Mouse (Mus musculus) kidney, adult 2 months (tissue): ENCODE measurements around the gene Map1b. TPM values are rescaled to one million over a fixed set of nuclear protein-coding genes. Genes with fewer than 3 reads are reported as not detected.

ENCODE experiments used
- DNase-seq: peaks from one replicate; pipeline ENCODE4 v3.0.0; 2021
- H3K27ac ChIP-seq: fragments of 200-500 bp; 2 replicates; pipeline ENCODE4 v1.5.1; 2012; ENCODE audit warnings: low read depth, low read length, control low read depth, inconsistent platforms; ENCODE audit not compliant: insufficient read depth
- H3K27me3 ChIP-seq: fragments of 200-500 bp; replicated peaks from 2 replicates; pipeline ENCODE4 v1.6.1; 2012; ENCODE audit warnings: mild to moderate bottlenecking, moderate library complexity, low read length, inconsistent platforms; ENCODE audit not compliant: control insufficient read depth, insufficient read depth
- H3K36me3 ChIP-seq: fragments of 200-500 bp; 2 replicates; pipeline ENCODE4 v1.6.1; 2012; ENCODE audit warnings: mild to moderate bottlenecking, moderate library complexity, low read length, inconsistent platforms; ENCODE audit not compliant: control insufficient read depth, insufficient read depth
- H3K4me1 ChIP-seq: fragments of 200-500 bp; 2 replicates; pipeline ENCODE4 v1.6.1; 2011; ENCODE audit warnings: low read length; ENCODE audit not compliant: control insufficient read depth, insufficient read depth
- H3K4me3 ChIP-seq: fragments of 200-500 bp; 2 replicates; pipeline ENCODE4 v1.5.1; 2011; ENCODE audit warnings: mild to moderate bottlenecking, low read depth, low read length, control low read depth; ENCODE audit not compliant: insufficient read depth
- CTCF ChIP-seq: fragments of 200-500 bp; conservative IDR thresholded peaks from 2 replicates; pipeline ENCODE4 v1.5.1; 2011; ENCODE audit warnings: low read depth, mild to moderate bottlenecking, control low read depth, low read length, moderate library complexity, mixed read lengths; ENCODE audit not compliant: insufficient read depth, insufficient read length
- POLR2A ChIP-seq: fragments of 200-500 bp; IDR thresholded peaks from one replicate; pipeline ENCODE4 v1.6.1; 2011; ENCODE audit warnings: low read depth, low read length, control low read depth
- WGBS: fragments of 180-500 bp; shearing (Covaris S2); methylation state at CpG from one replicate; pipeline ENCODE4 v1.1.7; 2018; 5-methylcytosine and 5-hydroxymethylcytosine counted together
- polyA plus RNA-seq: library from polyadenylated mRNA; depleted of rRNA; stranded (reverse); fragments of >200 nt; gene quantifications from 2 replicates; pipeline ENCODE4 v1.2.3, GENCODE M21; 2012

Gene Map1b
- polyA plus RNA-seq, 1 experiment = 1.3 TPM

- 64% methylated on average over 18 of the region's 18 CpGs for whole genome bisulfite sequencing
- Histone ChIP-seq H3K27me3 (no peaks in the 10 kb centered on the region), H3K36me3 (no peaks in the 10 kb centered on the region), H3K4me1 (0 out of 2 replicates have a peak, but pooled peaks cover 3% of the 10 kb centered on the region), H3K4me3 (no peak overlapping the region), H3K27ac (no peak overlapping the region)
- peak; percentile 17 for DNase-seq
- TF ChIP-seq POLR2A (no peak), CTCF (no peak)
Measured at GRCm38 (mm10) chr13:99441700-99442433, 74.5 kb downstream of the Map1b start.

GRCm38 (mm10) chr13:99440228-99440627 lies 76.1 kb downstream of the Map1b start:
- H3K27me3 ChIP-seq = no peaks in the 10 kb centered on the region
- no peak for TF ChIP-seq POLR2A
- no peak for TF ChIP-seq CTCF
- WGBS = 78% methylated on average over 2 of the region's 2 CpGs

DNA sequence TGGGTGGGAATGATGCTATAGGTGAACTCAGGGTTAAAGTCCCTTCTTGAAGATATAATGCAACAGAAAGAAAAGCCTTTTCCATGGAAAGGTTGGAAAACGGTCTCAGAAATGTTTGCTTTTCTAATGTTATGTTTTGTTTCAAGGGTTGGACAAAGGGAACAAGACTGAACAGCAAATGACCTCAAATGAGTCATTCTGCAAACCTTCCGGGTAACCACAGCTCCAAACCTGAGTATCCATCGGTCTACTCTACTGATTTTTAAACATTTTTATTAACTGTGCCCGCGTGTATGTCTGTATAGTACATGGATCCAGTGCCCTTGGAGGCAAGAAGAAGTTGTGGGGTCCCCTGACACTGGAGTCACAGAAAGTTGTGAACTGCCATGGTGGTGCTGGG lies 77.0 kb downstream of the Map1b start:
- Histone ChIP-seq H3K27ac (no peak overlapping the region), H3K4me1 (no peaks in the 10 kb centered on the region), H3K27me3 (no peaks in the 10 kb centered on the region), H3K36me3 (no peaks in the 10 kb centered on the region), H3K4me3 (no peak overlapping the region)
- DNase-seq = no peak
- TF ChIP-seq POLR2A = no peak
- TF ChIP-seq CTCF = no peak
- WGBS = 92% methylated on average over 5 of the region's 5 CpGs

More at GRCm38 (mm10) chr13:99440228-99440627, 76.1 kb downstream of the Map1b start:
- Histone ChIP-seq H3K4me1 (0 out of 2 replicates have a peak, but pooled peaks cover 3% of the 10 kb centered on the region), H3K27ac (no peak overlapping the region), H3K36me3 (no peaks in the 10 kb centered on the region), H3K4me3 (no peak overlapping the region)
- no peak for DNase-seq

GRCm38 (mm10) chr13:99437051-99437450 lies 79.3 kb downstream of the Map1b start:
- Histone ChIP-seq H3K4me3 (no peak overlapping the region), H3K27me3 (no peaks in the 10 kb centered on the region), H3K36me3 (no peaks in the 10 kb centered on the region), H3K4me1 (no peaks in the 10 kb centered on the region), H3K27ac (no peak overlapping the region)
- TF ChIP-seq POLR2A = no peak
- TF ChIP-seq CTCF = no peak
- DNase-seq = no peak

DNA sequence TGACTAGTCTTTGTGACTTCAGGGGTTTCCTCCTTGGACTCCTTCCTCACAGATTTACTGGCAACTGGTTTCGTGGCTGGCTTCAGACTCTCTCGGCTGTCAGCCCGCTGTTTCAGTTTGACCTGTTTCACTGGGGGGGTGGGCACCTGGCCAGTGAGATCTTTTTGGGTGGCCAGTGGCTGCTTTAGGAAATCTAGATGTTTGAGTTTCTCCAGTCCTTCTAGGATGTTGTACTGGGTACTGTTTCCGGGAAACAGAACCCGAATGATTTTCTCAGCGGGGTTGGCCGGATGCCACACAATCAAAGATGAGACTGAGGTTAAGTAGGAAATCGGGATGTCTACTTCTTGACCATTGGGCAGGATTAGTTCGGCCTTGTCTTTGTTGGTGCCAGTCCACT lies 81.8 kb downstream of the Map1b start:
- Histone ChIP-seq H3K27me3 (no peaks in the 10 kb centered on the region), H3K4me1 (no peaks in the 10 kb centered on the region), H3K36me3 (no peaks in the 10 kb centered on the region), H3K4me3 (no peak overlapping the region), H3K27ac (no peak overlapping the region)
- WGBS = 84% methylated on average over 9 of the region's 9 CpGs
- no peak for DNase-seq
- no peak for TF ChIP-seq CTCF
- no peak for TF ChIP-seq POLR2A

GRCm38 (mm10) chr13:99433068-99434008 lies 83.0 kb downstream of the Map1b start:
- no peak for DNase-seq
- H3K36me3 ChIP-seq = no peaks in the 10 kb centered on the region
- no peak for TF ChIP-seq CTCF
- no peaks in the 10 kb centered on the region for H3K4me1 ChIP-seq
- no peaks in the 10 kb centered on the region for H3K27me3 ChIP-seq
- no peak overlapping the region for H3K4me3 ChIP-seq
- no peak overlapping the region for H3K27ac ChIP-seq
- 95% methylated on average over 29 of the region's 29 CpGs for WGBS

GRCm38 (mm10) chr13:99423581-99423980 lies 92.8 kb downstream of the Map1b start:
- no peaks in the 10 kb centered on the region for H3K4me1 ChIP-seq
- 39% methylated on average over 13 of the region's 13 CpGs for WGBS
- peak; percentile 45 for DNase-seq
- no peak overlapping the region for H3K4me3 ChIP-seq
- H3K27me3 ChIP-seq = no peaks in the 10 kb centered on the region
- no peak overlapping the region for H3K27ac ChIP-seq
- H3K36me3 ChIP-seq = no peaks in the 10 kb centered on the region
- TF ChIP-seq CTCF (no peak), POLR2A (no peak)
